Mouse (Mus musculus) yolk sac, embryonic 10.5 days (tissue): ENCODE data around the gene Mrc2.

Experiments used
- DNase-seq: peaks from one replicate; pipeline ENCODE4 v3.0.0-alpha.2; 2017; ENCODE audit warnings: low spot score

The Mrc2 gene

GRCm38 (mm10) chr11:105350643-105351042, 58.2 kb downstream of the Mrc2 start:
- no peak for DNase-seq

DNA sequence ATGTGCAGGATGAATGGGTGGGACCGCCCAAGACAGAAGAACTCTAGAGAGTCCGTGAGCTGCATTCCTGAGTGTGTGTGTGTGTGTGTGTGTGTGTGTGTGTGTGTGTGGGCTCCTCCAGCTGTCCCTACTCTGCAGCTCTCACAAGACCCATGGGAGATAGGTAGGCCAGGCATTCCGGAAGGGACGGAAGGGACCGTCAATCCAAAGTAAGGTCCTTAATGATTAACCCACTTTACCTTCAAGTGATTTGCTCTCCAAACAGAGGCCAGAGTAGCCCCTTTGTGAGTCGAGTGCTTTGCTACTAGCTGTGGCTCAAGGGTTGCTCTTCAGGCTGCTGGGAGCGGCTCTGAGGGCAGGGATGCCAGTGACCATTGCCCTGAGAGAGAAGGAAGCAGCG, 59.7 kb downstream of the Mrc2 start:
- peak; percentile 80 for DNase-seq

- DNase-seq, result peak; percentile 64
These were observed 60.8 kb downstream of the Mrc2 start for GRCm38 (mm10) chr11:105352954-105353890.

GRCm38 (mm10) chr11:105353891-105354280, 61.4 kb downstream of the Mrc2 start:
- DNase-seq, result no peak

DNA sequence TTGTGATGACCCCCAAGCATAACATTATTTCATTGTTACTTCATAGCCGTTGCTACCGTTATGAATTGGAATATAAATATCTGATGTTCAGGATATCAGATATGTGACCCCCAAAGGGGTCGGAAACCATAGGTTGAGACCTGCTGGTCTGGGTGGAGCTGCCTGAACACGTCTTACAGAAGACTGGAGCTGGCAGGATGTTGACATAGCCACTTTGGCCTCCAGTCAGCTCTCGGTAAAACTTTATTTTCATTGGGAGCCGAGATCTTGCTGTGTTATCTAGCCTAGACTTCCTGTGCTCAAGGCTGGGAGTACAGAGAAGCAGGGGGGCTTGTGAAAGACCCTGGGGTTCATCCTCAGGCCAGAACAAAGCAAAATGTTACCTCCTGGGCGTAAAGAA, 63.9 kb downstream of the Mrc2 start:
- DNase-seq, result no peak

- DNase-seq, result no peak
These were observed 69.8 kb downstream of the Mrc2 start for GRCm38 (mm10) chr11:105362041-105362765.

GRCm38 (mm10) chr11:105362946-105363597, 70.6 kb downstream of the Mrc2 start:
- DNase-seq, result peak; percentile 68

GRCm38 (mm10) chr11:105363598-105364385, 71.3 kb downstream of the Mrc2 start:
- DNase-seq, result no peak

- no peak for DNase-seq
These were observed 72.1 kb downstream of the Mrc2 start for GRCm38 (mm10) chr11:105364386-105365065.

DNA sequence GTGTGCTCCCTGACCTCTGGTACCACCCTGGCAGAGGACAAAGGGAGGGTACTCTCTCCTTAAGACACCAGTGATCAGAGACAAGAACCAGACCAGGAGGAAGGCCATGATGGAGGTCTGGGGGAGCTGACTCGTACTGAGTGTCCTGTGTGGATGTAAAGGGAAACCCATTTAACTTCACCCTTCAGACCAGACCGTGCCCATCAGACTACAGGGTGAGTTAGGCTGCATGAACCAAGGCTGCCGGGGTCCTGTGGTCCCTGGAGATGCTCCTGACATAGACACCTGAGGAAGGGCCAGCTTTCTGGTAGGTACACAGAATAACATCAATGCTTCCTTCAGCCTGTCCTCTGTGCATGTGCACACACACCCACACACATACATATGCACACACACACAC, 73.2 kb downstream of the Mrc2 start:
- DNase-seq, result no peak

GRCm38 (mm10) chr11:105366051-105366450, 73.6 kb downstream of the Mrc2 start:
- peak; percentile 53 for DNase-seq

DNA sequence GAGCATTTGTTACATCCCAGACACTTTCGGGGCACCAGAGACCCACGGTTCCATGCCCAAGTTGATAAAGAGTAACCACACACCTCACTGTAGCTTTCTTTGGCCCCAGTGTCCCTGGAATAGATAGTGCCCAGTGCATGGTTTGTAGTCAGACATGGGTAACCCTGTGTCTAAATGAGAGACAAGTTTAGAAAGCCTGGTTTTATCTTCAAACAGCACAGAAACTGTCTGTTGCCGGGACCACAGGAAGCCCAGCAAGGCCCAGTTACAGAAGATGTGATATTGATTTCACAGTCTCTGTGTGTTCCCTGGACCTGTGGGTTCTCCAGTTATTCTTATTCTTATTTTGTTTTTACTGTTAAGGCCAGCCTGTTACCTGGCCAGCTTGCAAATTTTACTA, 74.7 kb downstream of the Mrc2 start:
- no peak for DNase-seq

GRCm38 (mm10) chr11:105368833-105369232, 76.4 kb downstream of the Mrc2 start:
- no peak for DNase-seq

DNA sequence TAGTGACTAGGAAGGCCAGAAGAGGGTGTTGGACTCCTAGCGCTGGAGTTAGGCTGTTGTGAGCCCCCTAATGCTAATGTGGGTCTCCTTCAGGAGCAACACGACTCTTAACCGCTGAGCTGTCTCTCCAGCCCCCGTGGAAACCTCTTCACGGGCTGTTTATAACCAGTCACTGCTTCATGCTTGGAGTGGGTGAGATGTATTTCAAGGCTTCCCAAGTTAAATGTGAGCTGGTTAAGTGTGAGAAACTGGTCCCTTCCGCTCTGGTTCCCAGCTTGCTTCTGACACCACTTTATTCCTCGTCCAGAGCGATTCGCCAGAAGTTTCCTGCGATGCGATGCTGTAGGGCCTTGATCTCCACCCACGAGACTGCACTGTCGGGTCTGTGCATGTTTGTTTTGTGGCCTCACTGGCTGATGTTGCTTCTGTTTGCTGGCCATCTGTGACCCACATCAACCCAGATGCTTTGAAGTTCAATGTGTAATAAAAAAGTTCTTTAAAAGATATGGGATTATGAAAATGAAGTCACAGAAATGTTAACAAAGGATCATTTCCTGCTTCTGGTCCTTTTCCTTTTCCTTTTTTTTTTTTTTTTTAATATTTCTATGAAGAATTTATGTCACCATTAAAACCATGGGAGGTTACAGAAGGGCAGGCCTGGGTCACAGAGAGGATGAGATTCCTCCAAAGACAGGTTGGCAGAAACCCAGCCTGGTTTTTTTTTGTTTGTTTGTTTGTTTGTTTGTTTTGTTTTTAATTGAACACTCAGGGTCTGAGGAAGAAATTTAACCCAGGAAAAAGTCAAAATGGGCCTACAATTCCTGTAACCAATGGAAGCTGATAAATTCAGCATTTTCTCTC, 77.3 kb downstream of the Mrc2 start:
- no peak for DNase-seq

GRCm38 (mm10) chr11:105371818-105372217, 79.4 kb downstream of the Mrc2 start:
- no peak for DNase-seq

DNA sequence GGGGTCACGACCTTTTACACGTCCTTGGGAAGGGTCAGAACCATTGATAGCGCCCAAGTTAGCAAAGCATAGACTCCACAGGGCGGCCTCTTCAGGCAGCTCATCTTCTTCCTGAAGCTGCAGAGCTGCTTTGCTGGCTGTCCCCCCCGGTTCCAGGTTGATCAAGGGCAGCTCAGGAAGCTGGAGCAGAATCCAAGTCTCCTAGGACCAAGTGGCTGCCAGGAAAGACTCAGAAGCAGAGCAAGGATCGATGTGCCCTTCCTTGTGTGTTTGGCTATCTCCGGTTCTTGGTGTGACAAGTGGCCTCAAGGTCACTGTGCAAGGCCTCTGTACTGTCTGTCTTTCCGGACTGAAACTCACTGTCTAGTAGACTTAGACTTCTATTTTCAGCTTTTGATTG, 81.4 kb downstream of the Mrc2 start:
- DNase-seq, result no peak

DNA sequence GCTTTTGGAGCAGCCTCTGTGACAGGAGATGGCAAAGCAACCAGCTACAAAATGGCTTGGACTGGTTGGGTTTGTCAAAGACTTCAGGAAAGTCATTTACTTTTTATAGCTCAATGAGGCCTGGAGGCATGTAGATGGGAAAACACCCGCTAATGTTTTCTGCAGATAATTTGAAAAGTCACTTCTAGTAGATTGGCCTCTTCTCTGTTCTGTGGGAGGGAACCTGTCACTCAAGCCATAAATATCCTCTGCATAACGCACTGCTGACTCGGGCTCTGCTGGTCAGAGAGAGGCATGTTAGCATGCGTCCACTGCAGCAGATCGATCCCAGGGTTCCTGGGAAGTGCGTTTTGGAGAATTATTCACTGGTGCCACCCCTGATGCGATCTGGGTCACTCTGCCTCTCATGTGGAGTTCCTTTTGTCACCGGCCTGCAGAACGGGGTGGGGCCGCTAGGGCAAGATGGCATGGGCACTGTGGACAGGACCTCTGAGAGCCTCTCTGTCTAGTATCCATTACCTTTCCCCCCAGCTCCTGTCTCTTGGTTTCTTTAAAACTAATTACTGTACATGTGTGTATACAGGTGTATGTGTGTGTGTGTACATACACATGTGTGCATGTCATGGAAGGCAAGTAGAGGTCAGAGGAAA, 82.2 kb downstream of the Mrc2 start:
- DNase-seq, result no peak

GRCm38 (mm10) chr11:105375821-105376235, 83.4 kb downstream of the Mrc2 start:
- DNase-seq, result no peak

- no peak for DNase-seq
These were observed 92.8 kb downstream of the Mrc2 start for GRCm38 (mm10) chr11:105385266-105385665.

DNA sequence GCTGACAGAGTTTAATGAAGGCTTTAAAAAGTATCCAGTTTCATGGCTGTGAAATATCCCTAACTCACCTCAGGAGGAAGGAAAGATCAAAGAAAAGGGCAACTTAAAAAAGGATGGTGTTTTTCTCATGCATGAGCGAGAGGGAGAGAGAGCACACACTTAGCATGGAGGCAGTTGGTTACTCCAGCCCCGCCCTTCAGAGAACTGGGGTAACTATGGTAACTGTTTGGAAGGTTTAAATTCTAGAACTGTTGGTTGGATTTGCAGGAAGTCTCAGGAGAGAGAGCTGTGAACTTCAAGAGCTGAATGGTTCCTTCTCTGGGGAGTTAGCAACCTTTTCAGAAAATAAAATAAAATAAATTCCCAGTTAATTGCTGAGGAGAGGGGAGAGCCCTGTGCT, 96.2 kb downstream of the Mrc2 start:
- DNase-seq, result no peak
